Mouse (Mus musculus) CH12.LX (cell line): ENCODE data around the gene Oxa1l. TPM values are rescaled to one million over a fixed set of nuclear protein-coding genes. Genes with fewer than 3 reads are reported as not detected.

Source experiments
- DNase-seq: peaks from one replicate; pipeline ENCODE4 v3.0.0-alpha.2; 2013; ENCODE audit errors: extremely low read depth
- H3K27ac ChIP-seq: 2 replicates; pipeline ENCODE4 v1.5.1; 2012; ENCODE audit warnings: low read depth, mild to moderate bottlenecking, control low read depth, moderate library complexity; ENCODE audit not compliant: insufficient read depth
- H3K27me3 ChIP-seq: replicated peaks from 2 replicates; pipeline ENCODE3; 2012; ENCODE audit warnings: inconsistent platforms
- H3K36me3 ChIP-seq, 2 experiments: replicated peaks in 1 of 2; 2 replicates each; pipeline versions ENCODE3 to v1.6.1; 2012; ENCODE audit warnings: inconsistent platforms in 1 of 2, low read length in 1 of 2, mild to moderate bottlenecking in 1 of 2, mixed read lengths in 1 of 2, moderate library complexity in 1 of 2; ENCODE audit not compliant: control insufficient read depth in 1 of 2, insufficient read depth in 1 of 2
- H3K4me1 ChIP-seq, 2 experiments: 2 replicates each; pipeline ENCODE4 v1.6.1; 2012; ENCODE audit warnings: inconsistent platforms in 1 of 2, moderate library complexity in 1 of 2; ENCODE audit not compliant: insufficient read depth in 2 of 2, control insufficient read depth in 1 of 2
- H3K4me2 ChIP-seq: 2 replicates; pipeline ENCODE4 v1.6.1; 2012; ENCODE audit warnings: low read depth, mild to moderate bottlenecking, control low read depth; ENCODE audit not compliant: poor library complexity, insufficient read depth, severe bottlenecking
- H3K4me3 ChIP-seq, 3 experiments: fragments of 150-350 bp in 1 of 3; sonication (generic) in 1 of 3; replicated peaks in 1 of 3; 2 replicates each; pipeline versions ENCODE3 to v1.5.1; 2011 to 2012; ENCODE audit warnings: low read depth in 2 of 3, low read length in 2 of 3, mild to moderate bottlenecking in 2 of 3, moderate library complexity in 2 of 3, control low read depth in 1 of 3, improper control_type of control experiment in 1 of 3, inconsistent platforms in 1 of 3, mixed read lengths in 1 of 3; ENCODE audit not compliant: poor library complexity in 1 of 3
- H3K79me2 ChIP-seq: replicated peaks from 2 replicates; pipeline ENCODE4 v1.6.1; 2012; ENCODE audit warnings: mild to moderate bottlenecking, moderate library complexity; ENCODE audit not compliant: control insufficient read depth, poor library complexity, insufficient read depth, severe bottlenecking; ENCODE audit errors: extremely low read depth
- H3K9ac ChIP-seq: 2 replicates; pipeline ENCODE4 v1.6.1; 2012; ENCODE audit warnings: low read depth, mild to moderate bottlenecking, control low read depth, moderate library complexity; ENCODE audit not compliant: insufficient read depth
- H3K9me3 ChIP-seq: replicated peaks from 2 replicates; pipeline ENCODE3; 2012; ENCODE audit warnings: low read length, inconsistent platforms, mixed read lengths
- CHD1 ChIP-seq: IDR thresholded peaks from 2 replicates; pipeline ENCODE4 v1.6.1; 2012; ENCODE audit warnings: low read depth, low read length, improper control_type of control experiment, inconsistent platforms
- CTCF ChIP-seq, 2 experiments: IDR thresholded peaks in 1 of 2; conservative IDR thresholded peaks in 1 of 2; 2 replicates each; pipeline ENCODE4 v1.5.1; 2011 to 2012; ENCODE audit warnings: low read depth in 2 of 2, low read length in 2 of 2, improper control_type of control experiment in 1 of 2, inconsistent platforms in 1 of 2, mild to moderate bottlenecking in 1 of 2, moderate library complexity in 1 of 2
- E2F4 ChIP-seq: IDR thresholded peaks from 2 replicates; pipeline ENCODE4 v1.6.1; 2011; ENCODE audit warnings: low read depth, low read length, improper control_type of control experiment; ENCODE audit not compliant: insufficient replicate concordance
- EP300 ChIP-seq: IDR thresholded peaks from 2 replicates; pipeline ENCODE4 v1.6.1; 2011; ENCODE audit warnings: low read length, improper control_type of control experiment
- ETS1 ChIP-seq: conservative IDR thresholded peaks from 2 replicates; pipeline ENCODE4 v1.6.1; 2012; ENCODE audit warnings: low read depth, mild to moderate bottlenecking, inconsistent platforms, low read length, improper control_type of control experiment, moderate library complexity
- JUND ChIP-seq: conservative IDR thresholded peaks from 2 replicates; pipeline ENCODE4 v1.6.1; 2011; ENCODE audit warnings: low read depth, low read length, improper control_type of control experiment
- KAT2A ChIP-seq: IDR thresholded peaks from 2 replicates; pipeline ENCODE4 v1.6.1; 2012; ENCODE audit warnings: low read length, improper control_type of control experiment, inconsistent platforms; ENCODE audit not compliant: insufficient replicate concordance
- MAFK ChIP-seq: IDR thresholded peaks from 2 replicates; pipeline ENCODE4 v1.6.1; 2011; ENCODE audit warnings: low read length, improper control_type of control experiment; ENCODE audit not compliant: insufficient replicate concordance
- MAX ChIP-seq: IDR thresholded peaks from 2 replicates; pipeline ENCODE4 v1.6.1; 2011; ENCODE audit warnings: low read length, improper control_type of control experiment
- MAZ ChIP-seq: IDR thresholded peaks from 2 replicates; pipeline ENCODE4 v1.6.1; 2012; ENCODE audit warnings: low read depth, mild to moderate bottlenecking, inconsistent platforms, low read length, improper control_type of control experiment, moderate library complexity
- POLR2A ChIP-seq: IDR thresholded peaks from 2 replicates; pipeline ENCODE4 v1.6.1; 2011; ENCODE audit warnings: low read depth, mild to moderate bottlenecking, improper control_type of control experiment, low read length
- RAD21 ChIP-seq: IDR thresholded peaks from 2 replicates; pipeline ENCODE4 v1.6.1; 2011; ENCODE audit warnings: low read depth, mild to moderate bottlenecking, low read length, improper control_type of control experiment, moderate library complexity
- RCOR1 ChIP-seq: conservative IDR thresholded peaks from 2 replicates; pipeline ENCODE4 v1.6.1; 2012; ENCODE audit warnings: low read depth, mild to moderate bottlenecking, inconsistent platforms, low read length, improper control_type of control experiment
- SMC3 ChIP-seq: IDR thresholded peaks from 2 replicates; pipeline ENCODE4 v1.6.1; 2011; ENCODE audit warnings: low read depth, low read length, improper control_type of control experiment
- TCF12 ChIP-seq: IDR thresholded peaks from 2 replicates; pipeline ENCODE4 v1.6.1; 2014; ENCODE audit warnings: low read depth, mild to moderate bottlenecking, inconsistent platforms, low read length, improper control_type of control experiment
- ZMIZ1 ChIP-seq: IDR thresholded peaks from 2 replicates; pipeline ENCODE4 v1.6.1; 2012; ENCODE audit warnings: low read depth, mild to moderate bottlenecking, inconsistent platforms, low read length, improper control_type of control experiment
- dilution Hi-C: fragments of 300-500 bp; cut with MboI; formaldehyde crosslinking; loops from 2 replicates; pipeline ENCODE4 v1.14.3; 2020; ENCODE audit warnings: low sequenced_read_pairs; ENCODE audit not compliant: extremely low pct_unique_long_range_greater_than_20kb, extremely low pct_ligation_motif_present
- in situ Hi-C: fragments of 300-500 bp; cut with MboI; formaldehyde crosslinking; loops from 3 replicates; pipeline ENCODE4 v1.14.3; 2019; ENCODE audit warnings: low sequenced_read_pairs, low pct_ligation_motif_present, low pct_unique_long_range_greater_than_20kb, mixed read lengths
- polyA plus RNA-seq: library from polyadenylated mRNA; unstranded; fragments of >175 nt; gene quantifications from 2 replicates; pipeline ENCODE4 v1.2.1, GENCODE M21; 2012; ENCODE audit warnings: low read depth; ENCODE audit not compliant: insufficient read length
- total RNA-seq, 2 experiments: library from RNA; depleted of rRNA; stranded (reverse); fragments of 300-350 nt in 1 of 2; fragments of >200 nt in 1 of 2; gene quantifications; 2 replicates each; pipeline ENCODE4 v1.2.3; 2012 to 2014

Oxa1l gene
- total and polyA plus RNA-seq, 3 experiments: 34.7 to 111 (median 38.8) TPM

DNA sequence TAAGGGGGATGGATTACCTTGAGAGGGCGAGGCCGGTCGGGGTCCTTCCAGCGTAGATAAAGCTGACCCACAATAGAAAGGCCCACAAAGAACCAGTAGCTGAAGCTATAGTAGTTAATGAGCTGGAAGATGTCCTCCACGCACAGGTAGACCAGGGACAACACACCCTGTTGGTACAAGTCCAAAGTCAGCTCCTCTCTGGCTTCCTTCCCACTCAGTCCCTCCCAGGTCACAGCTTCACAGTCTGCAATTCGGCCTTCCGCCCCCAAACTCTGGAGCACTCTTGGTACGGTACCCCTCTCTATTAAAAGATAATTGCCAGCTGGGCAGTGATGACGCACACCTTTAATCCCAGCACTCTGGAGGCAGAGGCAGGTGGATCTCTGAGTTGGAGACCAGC lies 12.3 kb downstream of the Oxa1l start:
- Histone ChIP-seq H3K9me3 (peaks cover 7% of the 10 kb centered on the region), H3K4me2 (no peak overlapping the region), H3K27me3 (no peaks in the 10 kb centered on the region), H3K27ac (no peak overlapping the region), H3K4me1 (peaks cover 1 to 28% of the 10 kb centered on the region in 2 experiments; a peak in 3 of 4 replicates), H3K79me2 (no peaks in the 10 kb centered on the region), H3K4me3 (no peak overlapping the region), H3K9ac (no peak overlapping the region), H3K36me3 (peaks cover 67 to 86% of the 10 kb centered on the region in 2 experiments)
- TF ChIP-seq MAFK (no peak), MAX (no peak), CHD1 (no peak), MAZ (no peak), EP300 (no peak), ETS1 (no peak), ZMIZ1 (no peak), POLR2A (no peak), JUND (no peak), CTCF (conservative IDR thresholded peaks at IDR 0.05 in 1 of 2, IDR thresholded peaks at IDR 0.05 in 1 of 2; ENCODE audit: low read depth in 2 of 2, low read length in 2 of 2) (no peak), TCF12 (no peak), E2F4 (no peak), RCOR1 (no peak)
- in situ Hi-C loops: no loop called here
- no peak for DNase-seq
- dilution Hi-C loops: no loop called here

DNA sequence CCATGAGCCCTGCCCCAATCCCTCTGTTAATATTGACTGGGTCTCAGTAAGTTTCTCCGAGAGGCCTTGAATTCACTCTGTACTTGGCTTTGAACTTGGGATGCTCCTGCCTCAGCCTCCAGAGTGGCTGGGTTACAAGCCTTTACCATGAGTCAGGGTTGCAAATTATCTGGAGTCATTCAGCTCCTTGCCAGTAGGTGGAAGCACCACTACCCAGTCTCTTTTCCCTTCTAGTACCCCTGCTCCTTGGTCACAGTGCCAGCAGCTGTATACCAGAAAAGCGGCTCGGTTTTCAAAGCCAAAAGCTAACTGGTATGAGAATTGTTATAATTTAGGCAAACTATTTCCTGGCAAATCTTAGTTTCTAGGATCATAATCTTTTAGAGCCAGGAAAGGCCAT lies 15.3 kb downstream of the Oxa1l start:
- no peaks in the 10 kb centered on the region for H3K27me3 ChIP-seq
- H3K79me2 ChIP-seq: peaks cover 7% of the 10 kb centered on the region; the same call in 1 of the 2 replicates
- H3K4me2 ChIP-seq: no peak overlapping the region
- H3K27ac ChIP-seq: no peak overlapping the region
- H3K9ac ChIP-seq: no peak overlapping the region
- TF ChIP-seq SMC3 (peak; percentile 82), CTCF (conservative IDR thresholded peaks at IDR 0.05 in 1 of 2, IDR thresholded peaks at IDR 0.05 in 1 of 2; ENCODE audit: low read depth in 2 of 2, low read length in 2 of 2) (peak; percentile 16 to 81; a peak in 2 of 4 replicates), RAD21 (peak; percentile 63), KAT2A (no peak)
- H3K9me3 ChIP-seq: peaks cover 4% of the 10 kb centered on the region
- in situ Hi-C loops: no loop called here
- peaks cover 4 to 39% of the 10 kb centered on the region in 2 experiments; a peak in 3 of 4 replicates for H3K4me1 ChIP-seq
- dilution Hi-C loops: no loop called here
- DNase-seq: peak; percentile 65
- H3K4me3 ChIP-seq: no peak overlapping the region
- H3K36me3 ChIP-seq: peaks cover 40 to 75% of the 10 kb centered on the region in 2 experiments
